Mouse (Mus musculus) telencephalon, adult 2 months (tissue): Measurements from ENCODE around the gene Taar9.
"Not testable (repeated sequence)": the region's sequence is repeated elsewhere in the genome, so short reads cannot be mapped to it uniquely, and the experiment has no call there.

Source experiments
- DNase-seq: peaks from one replicate; pipeline ENCODE4 v3.0.0-alpha.2; 2011; ENCODE audit warnings: low read depth, low spot score

The Taar9 gene

DNA sequence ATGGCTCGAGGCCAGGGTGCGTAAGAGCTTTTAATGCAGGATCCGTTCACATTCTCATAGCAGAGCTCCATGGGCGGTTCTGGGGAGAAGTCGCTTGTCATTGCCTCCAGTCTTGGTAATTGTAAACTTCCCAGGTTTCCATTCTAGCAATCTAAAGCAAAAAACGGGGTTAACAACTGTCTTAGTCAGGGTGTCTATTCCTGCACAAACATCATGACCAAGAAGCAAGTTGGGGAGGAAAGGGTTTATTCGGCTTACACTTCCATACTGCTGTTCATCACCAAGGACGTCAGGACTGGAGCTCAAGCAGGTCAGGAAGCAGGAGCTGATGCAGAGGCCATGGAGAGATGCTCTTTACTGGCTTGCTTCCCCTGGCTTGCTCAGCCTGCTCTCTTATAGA lies at the start of gene Taar9:
Gene Taar9, minus strand, starts transcription at position 101 of the 400 bp plus-strand sequence.
- DNase-seq = not testable (repeated sequence)

DNA sequence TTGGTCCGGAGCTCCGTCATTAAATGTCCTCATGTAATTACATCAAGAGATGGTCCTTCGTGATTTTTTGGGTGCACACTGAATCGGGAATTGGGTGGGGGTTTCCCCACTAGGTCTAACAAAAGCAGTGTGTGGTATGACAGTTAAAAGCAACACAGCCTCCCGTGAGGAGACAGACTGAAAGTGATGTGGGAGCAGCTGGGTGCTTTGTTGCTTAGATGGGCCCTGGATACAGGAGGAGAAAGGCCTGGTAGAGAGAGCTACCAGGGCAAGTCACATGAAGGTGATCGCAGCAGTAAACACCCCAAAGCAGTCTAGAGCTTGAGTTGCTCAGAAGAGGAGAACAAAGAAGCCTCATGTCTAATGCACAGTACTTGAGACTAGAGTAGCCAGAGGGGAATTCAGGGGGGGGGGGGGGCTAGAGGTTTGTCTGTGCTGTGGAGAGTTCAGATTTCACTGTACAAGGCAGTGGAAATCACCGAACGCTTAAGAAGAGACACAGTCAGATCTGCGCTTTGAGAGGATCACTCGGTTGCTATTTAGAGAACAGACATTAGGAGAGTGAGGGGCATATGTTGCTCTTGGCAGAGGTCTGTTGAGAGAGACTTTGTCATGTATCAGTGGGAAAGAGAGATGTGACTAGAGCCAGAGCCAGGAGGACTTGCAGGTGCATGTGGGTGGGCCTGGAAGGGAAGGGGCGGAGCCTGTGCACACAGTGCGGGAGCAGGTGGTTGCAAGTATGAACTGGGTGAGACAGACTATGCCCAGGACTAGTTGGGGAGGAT lies 49.3 kb upstream of the Taar9 start:
- DNase-seq = no peak

DNA sequence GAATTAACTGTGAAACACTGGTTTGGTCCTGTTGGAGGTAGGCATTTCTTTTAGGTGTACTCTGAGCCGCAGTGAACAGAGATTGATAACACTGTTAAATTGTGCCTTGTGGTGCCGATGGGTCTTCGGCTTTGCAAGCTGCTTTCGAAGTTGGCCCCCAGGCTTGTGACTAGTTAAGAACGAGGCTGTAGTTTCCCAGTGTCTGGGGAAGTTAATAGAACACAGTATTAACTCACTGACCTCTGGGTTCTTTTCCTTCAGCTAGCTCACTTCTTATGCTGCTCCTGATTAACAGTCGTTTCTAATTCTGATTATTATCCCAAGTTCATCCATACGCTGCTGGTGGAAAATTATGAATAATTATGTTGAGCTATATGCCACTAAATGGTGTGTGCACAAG lies 40.8 kb upstream of the Taar9 start:
- DNase-seq = no peak

DNA sequence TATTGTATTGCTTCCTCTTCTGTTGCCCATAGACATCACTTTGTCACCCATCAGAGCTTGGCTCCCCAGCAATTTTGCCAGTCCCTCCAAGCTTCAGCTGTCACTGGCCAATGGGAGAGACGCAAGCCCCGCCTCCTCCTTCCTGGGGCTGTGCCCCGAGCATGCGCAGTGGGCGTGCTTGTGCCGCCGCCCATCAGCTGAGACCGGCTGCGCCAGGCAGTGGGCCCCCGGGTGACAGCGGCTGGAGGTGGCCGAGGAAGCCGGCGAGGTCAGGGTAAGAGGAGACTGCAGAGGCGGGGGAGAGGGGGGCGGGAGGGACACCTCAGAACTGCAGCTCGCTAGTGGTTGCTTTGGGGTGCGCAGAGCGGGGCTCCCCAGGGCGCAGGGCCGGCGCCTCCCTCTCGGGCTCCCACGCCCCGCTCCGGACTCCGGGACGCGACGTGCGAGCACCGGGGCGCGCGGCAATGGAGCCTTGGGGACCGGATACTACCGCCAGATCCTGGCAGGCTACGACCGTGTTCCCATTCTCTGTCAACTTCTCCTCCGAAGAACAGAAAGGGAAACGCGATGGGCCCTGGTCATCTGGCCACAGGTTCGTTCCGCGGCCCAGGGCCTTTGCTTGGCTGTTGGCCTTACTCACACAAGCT lies 39.9 kb upstream of the Taar9 start, which contains the start of gene Stx7:
Gene Stx7, plus strand, starts transcription at position 168 of the 647 bp plus-strand sequence.
- peak; percentile 90 for DNase-seq

DNA sequence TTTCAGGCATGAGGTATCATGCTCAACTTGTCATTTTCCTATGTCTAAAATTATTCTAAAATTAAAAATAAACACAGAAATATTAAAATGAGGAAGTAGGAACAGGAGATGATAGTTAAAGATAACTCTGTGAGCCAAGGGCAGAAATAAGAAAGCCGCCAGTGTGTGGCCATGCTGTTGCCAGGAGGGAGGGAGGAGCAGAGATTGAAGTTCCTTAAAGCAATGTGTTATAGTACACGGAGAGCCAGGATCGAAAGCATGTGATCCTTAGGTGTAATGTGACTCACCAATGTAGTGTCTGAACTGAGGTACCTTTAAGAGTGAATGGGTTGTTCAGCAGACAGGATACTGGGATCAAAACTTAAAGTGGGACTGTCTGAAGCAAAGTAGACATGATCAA lies 33.4 kb upstream of the Taar9 start:
- no peak for DNase-seq

DNA sequence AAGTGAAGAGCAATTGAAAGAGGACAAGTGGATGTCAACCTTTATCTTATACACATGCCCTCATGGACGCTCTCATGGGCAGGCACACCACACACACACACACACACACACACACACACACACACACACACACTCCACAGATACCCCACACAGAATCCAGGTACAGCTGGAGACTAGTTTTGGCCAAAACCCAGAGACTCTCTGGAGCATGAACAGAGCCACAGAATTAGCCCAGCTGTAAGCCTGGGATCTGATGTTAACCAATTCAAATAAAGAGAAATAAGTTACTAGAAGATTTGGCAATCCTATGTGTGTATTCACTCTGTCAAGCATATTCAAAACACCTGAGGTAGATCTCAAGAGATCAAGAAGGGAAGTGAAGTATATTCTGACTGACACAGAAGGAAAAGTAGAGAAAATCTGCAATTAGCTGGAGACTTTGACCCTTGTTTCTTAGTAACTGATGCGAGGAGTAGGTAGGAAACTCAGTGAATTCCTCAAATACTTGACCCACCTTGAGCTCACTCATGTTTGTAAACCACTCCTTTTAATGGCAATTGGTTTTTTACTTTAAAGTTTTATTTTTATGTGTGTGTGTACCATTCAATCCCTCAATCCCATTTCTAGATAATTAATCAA lies 29.4 kb upstream of the Taar9 start:
- no peak for DNase-seq

DNA sequence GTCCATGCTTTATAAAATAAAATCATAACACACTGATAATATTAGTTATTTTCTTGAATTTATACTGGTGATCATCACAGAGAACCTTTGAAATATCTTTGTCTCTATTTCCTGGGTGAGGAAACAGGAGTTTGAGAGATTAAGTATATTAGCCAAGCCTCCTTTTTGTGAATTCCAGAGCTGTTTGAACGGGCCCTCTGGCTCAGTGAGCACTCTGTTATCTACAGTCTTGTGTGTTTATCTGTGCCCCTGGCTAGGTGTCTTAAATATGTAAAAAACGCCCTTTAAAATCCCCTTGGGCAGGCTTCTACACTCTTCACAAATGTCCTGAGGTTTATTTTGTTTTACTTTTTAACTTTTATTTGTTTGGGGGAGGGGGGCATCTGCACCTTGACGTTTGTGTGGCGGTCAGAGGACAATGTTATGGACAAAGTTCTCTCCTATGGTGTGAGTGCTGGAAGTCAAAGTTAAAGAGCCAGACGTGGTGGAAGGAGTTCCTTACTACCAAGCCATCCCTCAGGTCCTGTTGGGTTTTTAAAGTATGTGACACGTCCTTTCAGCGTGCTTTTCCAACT lies 24.8 kb upstream of the Taar9 start:
- no peak for DNase-seq

DNA sequence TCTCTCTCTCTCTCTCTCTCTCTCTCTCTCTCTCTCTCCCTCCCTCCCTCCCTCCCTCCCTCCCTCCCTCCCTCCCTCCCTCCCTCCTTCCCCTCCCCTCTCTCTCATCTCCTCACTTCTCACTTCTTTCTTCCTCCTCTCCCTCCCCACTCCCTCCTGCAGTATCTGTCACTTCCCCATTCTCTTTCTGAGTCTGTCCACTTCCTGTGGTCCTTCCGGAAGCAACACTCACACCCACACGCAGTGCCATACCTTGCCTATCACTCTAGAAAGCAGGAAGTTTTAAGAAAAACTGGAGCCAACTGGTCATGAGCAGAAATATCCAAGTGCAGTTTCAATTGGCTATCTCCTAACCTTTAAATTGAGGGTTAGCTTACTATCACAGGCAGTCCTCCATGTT lies 23.8 kb upstream of the Taar9 start:
- DNase-seq = no peak

DNA sequence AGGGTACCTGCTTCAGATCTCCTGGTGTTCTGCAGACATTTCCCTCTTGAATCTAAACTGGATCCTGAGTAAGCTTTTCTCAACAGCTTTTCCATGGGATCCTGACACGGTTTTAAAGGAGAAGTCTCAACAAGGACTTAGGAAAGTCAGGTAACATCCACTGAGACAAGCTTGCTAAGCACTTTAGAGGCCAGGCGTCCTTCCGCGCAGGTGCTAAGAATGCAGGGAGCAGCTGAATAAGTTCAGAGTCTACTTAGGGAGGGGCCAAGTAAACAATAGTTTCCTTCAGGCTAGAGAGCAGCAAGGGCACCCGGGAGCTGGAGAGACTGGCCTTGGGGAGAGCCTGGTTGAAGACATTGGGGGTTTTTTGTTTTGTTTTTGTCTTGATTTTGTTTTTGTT lies 22.9 kb upstream of the Taar9 start:
- DNase-seq = no peak

DNA sequence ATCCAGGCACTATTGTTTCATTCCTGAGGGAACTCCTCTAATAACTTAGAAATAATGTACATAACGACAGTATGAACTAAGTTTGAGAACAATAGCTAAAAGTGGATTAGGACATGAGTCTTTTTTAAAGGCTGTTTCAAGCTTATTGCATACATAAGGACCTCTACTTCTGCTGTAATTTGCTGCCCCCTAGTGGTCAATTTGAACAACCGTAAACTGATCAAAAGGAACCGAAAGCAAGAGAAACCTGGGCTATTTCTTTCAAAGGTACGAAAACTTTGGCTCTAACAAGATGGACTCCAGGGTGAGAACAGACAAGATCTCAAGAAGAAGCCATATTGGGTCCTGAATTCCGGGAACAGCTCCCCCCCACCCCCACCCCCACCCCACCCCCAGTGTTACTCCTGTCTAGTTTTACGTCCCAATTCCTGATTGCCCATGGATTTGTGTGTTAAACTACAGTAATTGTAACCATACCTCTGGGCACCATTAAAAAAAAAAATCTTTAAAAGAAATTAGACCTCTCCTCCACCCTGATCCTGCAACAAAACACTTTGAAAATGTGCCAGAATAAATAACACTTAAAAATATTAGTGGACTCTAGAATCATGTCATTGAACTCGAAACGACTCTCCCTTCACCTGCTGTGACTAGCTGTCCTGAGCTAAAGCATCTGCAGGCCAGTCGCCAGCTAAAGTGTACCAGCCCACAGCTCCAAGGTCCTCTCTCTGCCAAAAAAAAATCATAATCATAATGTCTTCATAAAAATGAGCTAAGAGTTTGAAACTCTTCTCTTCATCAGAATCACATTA lies 22.3 kb upstream of the Taar9 start:
- peak; percentile 64 for DNase-seq

DNA sequence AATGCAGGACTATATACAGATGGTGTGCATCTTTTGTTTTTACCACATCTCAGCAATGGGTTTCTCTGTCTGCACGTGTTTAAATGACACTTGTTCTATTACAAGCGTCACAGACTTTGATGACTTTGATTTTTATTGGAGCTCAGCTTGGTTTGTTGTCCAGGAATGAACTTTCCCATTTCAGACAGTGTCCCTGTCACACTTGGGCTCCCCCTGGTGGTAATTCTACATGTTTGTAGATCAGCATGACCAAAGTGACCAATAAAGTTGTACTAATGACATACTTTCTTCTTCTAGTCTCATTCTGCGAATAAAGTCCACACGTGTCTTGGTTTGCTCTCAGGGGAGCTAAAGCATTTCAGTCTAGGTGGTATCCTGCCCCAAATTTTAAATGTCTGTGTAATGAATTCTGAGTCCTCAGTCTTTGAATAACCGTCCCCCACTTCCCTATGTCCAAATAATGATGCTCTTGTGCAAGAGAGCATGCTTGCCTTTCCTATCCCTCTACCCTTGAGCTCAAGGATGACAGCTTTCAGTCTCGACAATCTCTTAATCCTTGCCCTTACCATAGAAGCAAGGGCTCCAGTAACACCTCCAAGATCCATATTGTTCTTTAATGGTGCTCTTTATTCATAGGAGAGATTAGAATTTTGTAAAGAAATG lies 1.9 kb upstream of the Taar9 start:
- peak; percentile 22 for DNase-seq

DNA sequence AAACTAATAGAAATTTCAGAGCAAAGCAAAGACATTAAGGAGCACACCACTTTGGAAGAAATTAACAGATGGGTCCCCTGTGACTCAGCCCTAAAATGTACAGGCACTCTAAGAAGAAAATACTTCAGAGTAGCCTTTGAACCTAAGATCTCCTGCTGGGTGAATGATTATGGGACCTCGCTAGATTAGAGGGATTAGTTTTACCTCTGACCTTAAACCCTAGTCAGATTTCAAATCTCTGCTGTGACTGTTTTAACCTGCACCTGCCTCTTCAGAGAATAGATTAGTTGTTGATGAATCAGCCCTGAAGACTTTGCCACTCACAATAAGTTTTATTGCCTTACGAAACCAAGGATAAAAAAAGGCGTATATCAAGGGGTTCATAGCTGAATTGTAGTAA lies 1.1 kb downstream of the Taar9 start:
- DNase-seq = no peak

DNA sequence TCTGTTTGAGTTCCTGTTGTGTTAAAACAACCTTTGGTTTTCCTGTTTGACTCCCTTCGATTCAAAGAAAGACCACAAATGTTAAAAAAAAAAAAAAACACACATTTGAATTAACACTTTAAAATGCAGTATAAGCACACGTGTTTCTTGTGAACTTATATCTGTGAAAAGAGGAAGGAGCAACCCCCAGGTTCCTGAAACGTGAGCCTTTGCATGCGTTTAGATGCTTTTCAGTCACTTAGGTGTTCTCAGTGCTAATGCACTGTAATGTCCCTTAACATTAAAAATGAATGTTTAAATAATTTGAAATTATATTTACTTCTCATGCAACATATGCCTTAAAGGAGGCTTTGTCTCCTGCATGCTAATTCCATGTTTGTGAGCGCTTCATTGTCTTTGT lies 1.6 kb downstream of the Taar9 start:
- DNase-seq = no peak

DNA sequence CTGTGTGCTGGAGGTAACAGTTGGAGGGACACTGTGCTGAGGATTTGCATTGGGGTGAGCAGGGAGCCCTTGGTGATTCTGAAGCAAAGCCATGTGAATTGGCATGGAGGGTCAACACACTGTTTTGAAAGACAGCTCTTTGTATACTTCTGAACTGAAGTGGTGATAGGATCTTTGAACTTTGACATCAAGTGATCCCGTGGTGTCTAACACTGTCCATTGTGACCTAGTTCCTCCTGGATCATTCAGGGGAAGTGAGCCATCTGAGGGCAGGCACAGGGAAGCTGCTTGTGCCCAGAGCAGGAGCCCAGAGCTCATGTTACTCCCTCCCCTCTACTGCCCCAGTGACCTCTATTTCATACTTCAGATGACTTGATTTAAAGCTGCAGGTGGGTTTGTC lies 6.0 kb downstream of the Taar9 start:
- not testable (repeated sequence) for DNase-seq

DNA sequence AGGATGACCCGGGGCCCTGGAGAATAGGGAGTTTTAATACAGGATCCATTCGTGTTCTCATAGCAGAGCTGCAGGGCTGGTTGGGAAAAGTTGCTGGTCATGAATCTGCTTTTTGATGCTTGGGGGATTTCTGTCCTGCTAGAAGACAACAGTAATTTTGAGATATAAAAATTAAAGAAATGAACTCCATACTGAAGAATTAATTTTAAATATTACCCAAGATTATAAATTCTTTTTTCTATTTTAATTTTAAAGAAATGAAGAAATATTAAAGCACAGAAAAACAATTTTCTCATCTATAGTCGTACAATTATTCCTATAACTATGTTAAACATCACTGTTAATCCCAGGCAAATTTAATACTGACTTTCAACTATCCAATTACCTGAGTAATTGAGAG lies 7.5 kb downstream of the Taar9 start, which contains the start of gene Taar8c:
Gene Taar8c, minus strand, starts transcription at position 101 of the 400 bp plus-strand sequence.
- not testable (repeated sequence) for DNase-seq

DNA sequence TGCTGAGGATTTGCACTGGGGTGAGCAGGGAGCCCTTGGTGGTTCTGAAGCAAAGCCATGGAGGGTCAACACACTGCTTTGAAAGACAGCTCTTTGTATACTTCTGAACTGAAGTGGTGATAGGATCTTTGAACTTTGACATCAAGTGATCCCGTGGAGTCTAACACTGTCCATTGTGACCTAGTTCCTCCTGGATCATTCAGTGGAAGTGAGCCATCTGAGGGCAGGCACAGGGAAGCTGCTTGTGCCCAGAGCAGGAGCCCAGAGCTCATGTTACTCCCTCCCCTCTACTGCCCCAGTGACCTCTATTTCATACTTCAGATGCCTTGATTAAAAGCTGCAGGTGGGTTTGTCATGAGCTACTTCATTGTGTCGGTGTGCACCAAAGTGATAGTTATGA lies 12.3 kb downstream of the Taar9 start:
- not testable (repeated sequence) for DNase-seq

DNA sequence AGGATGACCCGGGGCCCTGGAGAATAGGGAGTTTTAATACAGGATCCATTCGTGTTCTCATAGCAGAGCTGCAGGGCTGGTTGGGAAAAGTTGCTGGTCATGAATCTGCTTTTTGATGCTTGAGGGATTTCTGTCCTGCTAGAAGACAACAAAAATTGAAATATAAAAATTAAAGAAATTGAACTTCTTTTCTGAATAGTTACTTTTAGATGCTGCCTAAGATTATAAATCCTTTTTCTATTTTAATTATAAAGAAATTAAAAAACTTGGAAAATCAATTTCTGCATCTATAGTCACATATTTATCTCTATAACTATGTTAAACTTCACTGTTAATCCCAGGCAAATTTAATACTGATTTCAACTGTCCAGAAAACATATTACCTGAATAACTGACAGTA lies 17.1 kb downstream of the Taar9 start, which contains the start of gene Taar8b:
Gene Taar8b, minus strand, starts transcription at position 101 of the 400 bp plus-strand sequence.
- no peak for DNase-seq

DNA sequence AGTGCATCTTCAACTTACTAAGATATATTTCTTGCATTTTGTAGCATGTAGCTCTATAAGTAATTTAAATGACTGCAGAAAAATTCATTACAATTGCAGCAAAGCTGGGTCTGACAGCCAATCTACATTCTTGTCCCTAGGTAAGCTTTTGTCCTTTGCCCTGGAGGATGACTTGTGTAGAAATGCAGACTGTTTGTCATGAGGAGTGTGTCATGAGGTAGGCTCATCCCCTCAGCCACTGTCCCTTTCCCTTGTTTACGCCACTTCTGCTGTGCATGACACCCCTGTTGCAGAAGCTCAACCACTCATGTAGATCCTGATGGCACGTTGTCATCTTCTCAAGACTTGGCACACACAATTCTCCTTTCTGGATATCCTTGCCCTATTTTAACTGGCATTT lies 22.2 kb downstream of the Taar9 start:
- DNase-seq = no peak

DNA sequence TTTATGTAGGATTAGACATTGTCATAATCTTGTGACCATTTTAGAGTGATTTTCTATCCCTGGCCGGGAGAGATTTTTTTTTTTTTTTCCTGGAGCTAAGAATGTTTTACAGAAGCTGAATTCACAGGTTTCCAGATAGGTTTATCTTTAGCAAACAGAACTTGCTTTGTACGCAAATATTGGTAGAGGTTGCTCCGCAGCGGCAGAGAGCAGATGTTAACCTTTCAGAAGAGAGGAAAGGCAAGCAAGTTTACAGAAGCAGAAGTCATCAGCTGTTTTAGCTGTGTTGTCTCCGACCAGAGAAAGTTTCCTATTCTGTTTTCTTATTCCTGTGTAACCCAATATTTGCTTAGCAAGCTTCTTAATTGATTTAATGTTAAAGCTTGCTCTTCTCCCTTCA lies 22.8 kb downstream of the Taar9 start:
- no peak for DNase-seq

DNA sequence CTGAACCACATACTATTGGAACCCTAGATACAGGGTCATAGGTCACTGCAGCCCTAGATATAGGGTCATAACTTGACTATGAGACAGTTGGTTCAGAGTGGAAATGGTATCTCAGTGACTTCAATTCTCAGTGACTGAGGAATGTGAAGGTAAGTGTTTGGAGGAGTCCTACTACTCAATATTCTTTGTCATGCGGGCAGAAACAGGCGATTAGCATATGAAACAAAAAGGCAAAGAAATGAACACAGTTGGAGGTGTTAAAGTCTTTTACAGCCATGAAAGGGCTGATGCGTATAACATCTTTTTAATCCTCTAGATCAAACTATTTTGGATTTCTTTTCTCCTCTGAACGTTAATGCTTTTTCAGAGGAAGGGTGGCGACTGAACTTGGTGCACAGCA lies 23.4 kb downstream of the Taar9 start:
- DNase-seq = no peak

DNA sequence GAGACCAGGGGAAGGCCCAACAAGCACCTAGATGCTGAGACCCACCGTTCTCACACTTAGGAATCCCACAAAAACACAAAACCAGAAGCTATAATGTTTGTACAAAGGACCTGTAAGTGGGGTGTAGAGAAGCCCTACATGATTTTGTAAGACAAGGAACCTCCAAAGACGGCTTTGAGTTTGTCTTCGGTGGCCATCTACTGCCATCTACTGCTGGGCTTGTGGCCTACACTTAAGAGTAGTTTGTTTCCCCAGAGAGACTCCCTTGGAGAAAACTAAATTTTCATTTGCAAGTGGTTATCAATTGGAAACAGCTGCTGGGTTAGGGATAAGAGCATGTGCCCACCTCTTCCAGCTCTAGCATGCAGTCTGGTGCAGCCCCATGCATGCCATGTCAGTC lies 29.2 kb downstream of the Taar9 start:
- DNase-seq = peak; percentile 40
